Mouse (Mus musculus): ENCODE data around the gene Man2b1. TPM values are rescaled to one million over a fixed set of nuclear protein-coding genes. Genes with fewer than 3 reads are reported as not detected.

Gene Man2b1
- polyA plus RNA-seq, 1 experiment: 7.6 TPM

GRCm38 (mm10) chr8:85086238-85086637, 3.2 kb downstream of the Man2b1 start:
- TF ChIP-seq POLR2A (IDR thresholded peaks at IDR 0.05; ENCODE audit: insufficient read length, low read depth): no peak
- no peak for TF ChIP-seq TCF3 (IDR thresholded peaks at IDR 0.05; ENCODE audit: insufficient read length, low read depth)
- no peak for TF ChIP-seq SRF (IDR thresholded peaks at IDR 0.05; ENCODE audit: control insufficient read depth, insufficient read length, low read depth)
- no peak for TF ChIP-seq MAX (IDR thresholded peaks at IDR 0.05; ENCODE audit: low read depth)
- TF ChIP-seq MYOG (IDR thresholded peaks at IDR 0.05; ENCODE audit: control insufficient read depth in 1 of 3, insufficient read depth in 1 of 3, insufficient read length in 2 of 3, low read depth in 2 of 3): no peak
- TF ChIP-seq CEBPB (IDR thresholded peaks at IDR 0.05; ENCODE audit: insufficient read depth, poor library complexity, severe bottlenecking): no peak
- no peaks in the 10 kb centered on the region for H3K27me3 ChIP-seq (ENCODE audit: control insufficient read depth, insufficient read depth, insufficient read length)
- H3ac ChIP-seq (ENCODE audit: control insufficient read depth, insufficient read length): no peak overlapping the region
- H3K36me3 ChIP-seq (ENCODE audit: control insufficient read depth, insufficient read depth): peaks cover 10% of the 10 kb centered on the region
- H3K4me2 ChIP-seq (ENCODE audit: low read depth): no peak overlapping the region
- no peaks in the 10 kb centered on the region for H3K79me2 ChIP-seq (ENCODE audit: control insufficient read depth, insufficient read depth)
- H3K4me3 ChIP-seq: no peak overlapping the region

- Histone ChIP-seq H3K27me3 (ENCODE audit: control insufficient read depth, insufficient read depth, insufficient read length) (no peaks in the 10 kb centered on the region), H3K4me2 (ENCODE audit: low read depth) (no peak overlapping the region), H3ac (ENCODE audit: control insufficient read depth, insufficient read length) (no peak overlapping the region), H3K4me3 (no peak overlapping the region), H3K79me2 (ENCODE audit: control insufficient read depth, insufficient read depth) (no peaks in the 10 kb centered on the region), H3K36me3 (ENCODE audit: control insufficient read depth, insufficient read depth) (peaks cover 10% of the 10 kb centered on the region)
- TF ChIP-seq TCF12 (IDR thresholded peaks at IDR 0.05; ENCODE audit: insufficient read depth, poor library complexity, severe bottlenecking): no peak
- no peak for TF ChIP-seq POLR2A (IDR thresholded peaks at IDR 0.05; ENCODE audit: insufficient read length, low read depth)
- TF ChIP-seq MAX (IDR thresholded peaks at IDR 0.05; ENCODE audit: low read depth): no peak
- no peak for TF ChIP-seq MYOD1 (IDR thresholded peaks at IDR 0.05; ENCODE audit: control insufficient read depth in 1 of 3, insufficient read length in 2 of 3, low read depth in 2 of 3)
- TF ChIP-seq SRF (IDR thresholded peaks at IDR 0.05; ENCODE audit: control insufficient read depth, insufficient read length, low read depth): no peak
Measured at GRCm38 (mm10) chr8:85088771-85089170, 5.7 kb downstream of the Man2b1 start.

- Histone ChIP-seq H3K79me2 (ENCODE audit: control insufficient read depth, insufficient read depth) (no peaks in the 10 kb centered on the region), H3K27me3 (ENCODE audit: control insufficient read depth, insufficient read depth, insufficient read length) (no peaks in the 10 kb centered on the region), H3ac (ENCODE audit: control insufficient read depth, insufficient read length) (no peak overlapping the region), H3K4me3 (no peak overlapping the region), H3K4me2 (ENCODE audit: low read depth) (no peak overlapping the region), H3K36me3 (ENCODE audit: control insufficient read depth, insufficient read depth) (peaks cover 10% of the 10 kb centered on the region)
- TF ChIP-seq POLR2AphosphoS2 (IDR thresholded peaks at IDR 0.05; ENCODE audit: insufficient read length, low read depth): no peak
- no peak for TF ChIP-seq MYOG (IDR thresholded peaks at IDR 0.05; ENCODE audit: control insufficient read depth in 1 of 3, insufficient read depth in 1 of 3, insufficient read length in 2 of 3, low read depth in 2 of 3)
- TF ChIP-seq TCF3 (IDR thresholded peaks at IDR 0.05; ENCODE audit: insufficient read length, low read depth): no peak
- no peak for TF ChIP-seq MAX (IDR thresholded peaks at IDR 0.05; ENCODE audit: low read depth)
- TF ChIP-seq TCF12 (IDR thresholded peaks at IDR 0.05; ENCODE audit: insufficient read depth, poor library complexity, severe bottlenecking): no peak
- no peak for TF ChIP-seq REST (IDR thresholded peaks at IDR 0.05; ENCODE audit: insufficient read depth, insufficient read length)
- no peak for TF ChIP-seq POLR2A (IDR thresholded peaks at IDR 0.05; ENCODE audit: insufficient read length, low read depth)
- no peak for TF ChIP-seq CEBPB (IDR thresholded peaks at IDR 0.05; ENCODE audit: insufficient read depth, poor library complexity, severe bottlenecking)
- TF ChIP-seq MYOD1 (IDR thresholded peaks at IDR 0.05; ENCODE audit: control insufficient read depth in 1 of 3, insufficient read length in 2 of 3, low read depth in 2 of 3): no peak
- TF ChIP-seq E2F4 (IDR thresholded peaks at IDR 0.05; ENCODE audit: insufficient read depth): no peak
- no peak for TF ChIP-seq SRF (IDR thresholded peaks at IDR 0.05; ENCODE audit: control insufficient read depth, insufficient read length, low read depth)
- no peak for TF ChIP-seq USF1 (IDR thresholded peaks at IDR 0.05; ENCODE audit: low read depth)
Measured at GRCm38 (mm10) chr8:85090856-85091255, 7.8 kb downstream of the Man2b1 start.

GRCm38 (mm10) chr8:85091526-85092090, 8.5 kb downstream of the Man2b1 start:
- H3K36me3 ChIP-seq (ENCODE audit: control insufficient read depth, insufficient read depth): peaks cover 8% of the 10 kb centered on the region
- H3K27me3 ChIP-seq (ENCODE audit: control insufficient read depth, insufficient read depth, insufficient read length): no peaks in the 10 kb centered on the region
- no peak overlapping the region for H3K4me3 ChIP-seq
- no peaks in the 10 kb centered on the region for H3K79me2 ChIP-seq (ENCODE audit: control insufficient read depth, insufficient read depth)
- H3K4me2 ChIP-seq (ENCODE audit: low read depth): no peak overlapping the region
- TF ChIP-seq CEBPB (IDR thresholded peaks at IDR 0.05; ENCODE audit: insufficient read depth, poor library complexity, severe bottlenecking) (no peak), MYOD1 (IDR thresholded peaks at IDR 0.05; ENCODE audit: control insufficient read depth in 1 of 3, insufficient read length in 2 of 3, low read depth in 2 of 3) (no peak), TCF3 (IDR thresholded peaks at IDR 0.05; ENCODE audit: insufficient read length, low read depth) (no peak), E2F4 (IDR thresholded peaks at IDR 0.05; ENCODE audit: insufficient read depth) (no peak), POLR2AphosphoS2 (IDR thresholded peaks at IDR 0.05; ENCODE audit: insufficient read length, low read depth) (no peak), MAX (IDR thresholded peaks at IDR 0.05; ENCODE audit: low read depth) (no peak), USF1 (IDR thresholded peaks at IDR 0.05; ENCODE audit: low read depth) (no peak), POLR2A (IDR thresholded peaks at IDR 0.05; ENCODE audit: insufficient read length, low read depth) (no peak), TCF12 (IDR thresholded peaks at IDR 0.05; ENCODE audit: insufficient read depth, poor library complexity, severe bottlenecking) (no peak), MYOG (IDR thresholded peaks at IDR 0.05; ENCODE audit: control insufficient read depth in 1 of 3, insufficient read depth in 1 of 3, insufficient read length in 2 of 3, low read depth in 2 of 3) (no peak), REST (IDR thresholded peaks at IDR 0.05; ENCODE audit: insufficient read depth, insufficient read length) (no peak), SRF (IDR thresholded peaks at IDR 0.05; ENCODE audit: control insufficient read depth, insufficient read length, low read depth) (no peak)
- H3ac ChIP-seq (ENCODE audit: control insufficient read depth, insufficient read length): no peak overlapping the region

- Histone ChIP-seq H3K36me3 (ENCODE audit: control insufficient read depth, insufficient read depth) (no peaks in the 10 kb centered on the region), H3K79me2 (ENCODE audit: control insufficient read depth, insufficient read depth) (no peaks in the 10 kb centered on the region), H3ac (ENCODE audit: control insufficient read depth, insufficient read length) (no peak overlapping the region), H3K27me3 (ENCODE audit: control insufficient read depth, insufficient read depth, insufficient read length) (no peaks in the 10 kb centered on the region), H3K4me3 (no peak overlapping the region), H3K4me2 (ENCODE audit: low read depth) (no peak overlapping the region)
- TF ChIP-seq USF1 (IDR thresholded peaks at IDR 0.05; ENCODE audit: low read depth) (no peak), CEBPB (IDR thresholded peaks at IDR 0.05; ENCODE audit: insufficient read depth, poor library complexity, severe bottlenecking) (no peak), MYOG (IDR thresholded peaks at IDR 0.05; ENCODE audit: control insufficient read depth in 1 of 3, insufficient read depth in 1 of 3, insufficient read length in 2 of 3, low read depth in 2 of 3) (no peak), REST (IDR thresholded peaks at IDR 0.05; ENCODE audit: insufficient read depth, insufficient read length) (no peak), TCF3 (IDR thresholded peaks at IDR 0.05; ENCODE audit: insufficient read length, low read depth) (no peak), POLR2A (IDR thresholded peaks at IDR 0.05; ENCODE audit: insufficient read length, low read depth) (no peak), MAX (IDR thresholded peaks at IDR 0.05; ENCODE audit: low read depth) (no peak), SRF (IDR thresholded peaks at IDR 0.05; ENCODE audit: control insufficient read depth, insufficient read length, low read depth) (no peak)
Measured at GRCm38 (mm10) chr8:85095051-85095450, 12.0 kb downstream of the Man2b1 start.

Measured in myocyte (in vitro differentiated cells).